Mouse (Mus musculus) limb, embryonic 11.5 days (tissue): ENCODE results near the gene Pdia3. TPM values are rescaled to one million over a fixed set of nuclear protein-coding genes. Genes with fewer than 3 reads are reported as not detected.
"Not testable (repeated sequence)": the region's sequence is repeated elsewhere in the genome, so short reads cannot be mapped to it uniquely, and the experiment has no call there.

ENCODE experiments used
- ATAC-seq: fragments of 200-750 bp; cut with Nextera tagmentation; 2 replicates; pipeline ENCODE4 v1.8.0; 2017; ENCODE audit warnings: low read depth; ENCODE audit not compliant: insufficient number of reproducible peaks, low FRiP score, low TSS enrichment
- DNase-seq: peaks from one replicate; pipeline ENCODE4 v3.0.0-alpha.2; 2015; ENCODE audit warnings: low spot score
- H3K27ac ChIP-seq: fragments of 300-500 bp; sonication (generic); replicated peaks from 2 replicates; pipeline ENCODE4 v1.5.1; 2014; ENCODE audit warnings: low read depth, mild to moderate bottlenecking, low read length
- H3K27me3 ChIP-seq: fragments of 300-500 bp; sonication (generic); 2 replicates; pipeline ENCODE4 v1.6.1; 2014; ENCODE audit warnings: mild to moderate bottlenecking, low read length, mixed read lengths; ENCODE audit not compliant: control insufficient read depth, insufficient read depth
- H3K36me3 ChIP-seq: fragments of 300-500 bp; sonication (generic); 2 replicates; pipeline ENCODE4 v1.6.1; 2014; ENCODE audit warnings: mild to moderate bottlenecking, low read length, moderate library complexity, mixed read lengths; ENCODE audit not compliant: control insufficient read depth, insufficient read depth
- H3K4me1 ChIP-seq: fragments of 300-500 bp; sonication (generic); 2 replicates; pipeline ENCODE4 v1.6.1; 2014; ENCODE audit warnings: low read length, mixed read lengths; ENCODE audit not compliant: control insufficient read depth, insufficient read depth
- H3K4me2 ChIP-seq: fragments of 300-500 bp; sonication (generic); 2 replicates; pipeline ENCODE4 v1.6.1; 2014; ENCODE audit warnings: low read depth, mild to moderate bottlenecking, moderate library complexity; ENCODE audit not compliant: severe bottlenecking
- H3K4me3 ChIP-seq: fragments of 300-500 bp; sonication (generic); 2 replicates; pipeline ENCODE4 v1.5.1; 2014; ENCODE audit warnings: low read depth, low read length
- H3K9ac ChIP-seq: fragments of 300-500 bp; sonication (generic); 2 replicates; pipeline ENCODE4 v1.6.1; 2014; ENCODE audit warnings: mild to moderate bottlenecking, low read length
- H3K9me3 ChIP-seq: fragments of 300-500 bp; sonication (generic); 2 replicates; pipeline ENCODE4 v1.6.1; 2016; ENCODE audit warnings: low read length; ENCODE audit not compliant: control insufficient read depth
- WGBS: fragments of 180-500 bp; shearing (Covaris S2); extraction: QIAGEN DNeasy Blood & Tissue Kit; methylation state at CpG from one replicate; pipeline ENCODE4 v1.1.7; 2014; 5-methylcytosine and 5-hydroxymethylcytosine counted together
- polyA plus RNA-seq: library from polyadenylated mRNA; unstranded; fragments of >200 nt; fragmentation: Nextera tagmentation; extraction: Ambion mirVana; gene quantifications from 2 replicates; pipeline ENCODE4 v1.2.1, GENCODE M21; 2014

Pdia3 gene
- polyA plus RNA-seq, 1 experiment from 2014 or later = 540 TPM

GRCm38 (mm10) chr2:121452990-121453389 lies 39.4 kb downstream of the Pdia3 start, which contains the start of gene Hypk:
Hypk (plus strand) TSS chr2:121453290.
- Histone ChIP-seq H3K36me3 (peaks cover 7% of the 10 kb centered on the region; the same call in 1 of the 2 replicates), H3K4me3 (no peak within 1 kb of the TSS), H3K9me3 (no peaks in the 10 kb centered on the region), H3K27me3 (no peaks in the 10 kb centered on the region), H3K9ac (no peak within 1 kb of the TSS), H3K4me1 (peaks cover 15% of the 10 kb centered on the region), H3K27ac (no peak within 1 kb of the TSS), H3K4me2 (no peak within 1 kb of the TSS)
- WGBS = 87% methylated on average over 4 of the region's 4 CpGs
- no peak for ATAC-seq
- no peak for DNase-seq

GRCm38 (mm10) chr2:121453917-121454316 lies 40.3 kb downstream of the Pdia3 start:
- DNase-seq = no peak
- no peak overlapping the region for H3K27ac ChIP-seq
- H3K4me3 ChIP-seq = no peak overlapping the region
- no peak for ATAC-seq
- H3K4me2 ChIP-seq = no peak overlapping the region
- H3K4me1 ChIP-seq = peaks cover 13% of the 10 kb centered on the region
- peaks cover 7% of the 10 kb centered on the region; the same call in 1 of the 2 replicates for H3K36me3 ChIP-seq
- no peak overlapping the region for H3K9ac ChIP-seq
- H3K9me3 ChIP-seq = no peaks in the 10 kb centered on the region
- no peaks in the 10 kb centered on the region for H3K27me3 ChIP-seq
- WGBS = 85% methylated on average over 6 of the region's 6 CpGs

GRCm38 (mm10) chr2:121455534-121455933 lies 42.0 kb downstream of the Pdia3 start:
- 76% methylated on average over 5 of the region's 5 CpGs for WGBS
- H3K4me1 ChIP-seq = peaks cover 8% of the 10 kb centered on the region; the same call in 1 of the 2 replicates
- peaks cover 7% of the 10 kb centered on the region; the same call in 1 of the 2 replicates for H3K36me3 ChIP-seq

GRCm38 (mm10) chr2:121456692-121457642 lies 43.4 kb downstream of the Pdia3 start, which contains the start of gene Serinc4:
Serinc4 (minus strand) TSS chr2:121456781.
- WGBS = 4% methylated on average over 41 of the region's 41 CpGs
- H3K4me1 ChIP-seq = peaks cover 3% of the 10 kb centered on the region; the same call in 1 of the 2 replicates
- ATAC-seq (peak; percentile 84), DNase-seq (peak; percentile 89)
- peak within 1 kb of the TSS; percentile 65 for H3K4me2 ChIP-seq
- H3K27me3 ChIP-seq = no peaks in the 10 kb centered on the region
- H3K36me3 ChIP-seq = peaks cover 7% of the 10 kb centered on the region; the same call in 1 of the 2 replicates
- H3K9ac ChIP-seq = peak within 1 kb of the TSS; percentile 77
- peak within 1 kb of the TSS; percentile 73 for H3K4me3 ChIP-seq
- H3K27ac ChIP-seq = 0 out of 2 replicates have a peak within 1 kb of the TSS, but pooled peaks have one; percentile 6
- no peaks in the 10 kb centered on the region for H3K9me3 ChIP-seq

More at GRCm38 (mm10) chr2:121455534-121455933, 42.0 kb downstream of the Pdia3 start:
- no peaks in the 10 kb centered on the region for H3K9me3 ChIP-seq
- H3K4me2 ChIP-seq = no peak overlapping the region
- H3K27ac ChIP-seq = no peak overlapping the region
- no peak overlapping the region for H3K9ac ChIP-seq
- ATAC-seq = no peak
- DNase-seq = no peak
- no peak overlapping the region for H3K4me3 ChIP-seq
- H3K27me3 ChIP-seq = no peaks in the 10 kb centered on the region

- H3K36me3 ChIP-seq = no peaks in the 10 kb centered on the region; the same call in 1 of the 2 replicates
- no peaks in the 10 kb centered on the region for H3K27me3 ChIP-seq
- H3K4me2 ChIP-seq = no peak overlapping the region
- DNase-seq (no peak), ATAC-seq (no peak)
- H3K4me1 ChIP-seq = peaks cover 3% of the 10 kb centered on the region; the same call in 1 of the 2 replicates
- no peak overlapping the region for H3K4me3 ChIP-seq
- no peaks in the 10 kb centered on the region for H3K9me3 ChIP-seq
- H3K9ac ChIP-seq = no peak overlapping the region
- WGBS = 82% methylated on average over 2 of the region's 2 CpGs
- H3K27ac ChIP-seq = no peak overlapping the region
Observed at GRCm38 (mm10) chr2:121460071-121460470, 46.5 kb downstream of the Pdia3 start.

- H3K9ac ChIP-seq, DNase-seq, ATAC-seq, H3K27ac ChIP-seq, H3K4me1 ChIP-seq, H3K36me3 ChIP-seq, H3K4me3 ChIP-seq, H3K4me2 ChIP-seq, H3K27me3 ChIP-seq, H3K9me3 ChIP-seq: not testable (repeated sequence)
- 91% methylated on average over 2 of the region's 6 CpGs for whole genome bisulfite sequencing
Observed at GRCm38 (mm10) chr2:121468982-121469381, 55.4 kb downstream of the Pdia3 start.

- H3K9me3 ChIP-seq, H3K4me2 ChIP-seq, H3K4me3 ChIP-seq, DNase-seq, H3K4me1 ChIP-seq, H3K9ac ChIP-seq, H3K27ac ChIP-seq, H3K27me3 ChIP-seq, ATAC-seq, H3K36me3 ChIP-seq: not testable (repeated sequence)
- WGBS = 92% methylated on average over 3 of the region's 3 CpGs
Observed at GRCm38 (mm10) chr2:121472783-121473182, 59.2 kb downstream of the Pdia3 start.

- not testable (repeated sequence) for H3K4me1 ChIP-seq, H3K27me3 ChIP-seq, H3K9me3 ChIP-seq, H3K27ac ChIP-seq, H3K36me3 ChIP-seq
- WGBS = 7% methylated on average over 38 of the region's 41 CpGs
- Histone ChIP-seq H3K9ac (peak within 1 kb of the TSS; percentile 64), H3K4me2 (peak within 1 kb of the TSS; percentile 54), H3K4me3 (peak within 1 kb of the TSS; percentile 58)
- DNase-seq (peak; percentile 84), ATAC-seq (peak; percentile 72)
Observed at GRCm38 (mm10) chr2:121473301-121474179, 60.0 kb downstream of the Pdia3 start, which contains the start of gene Mfap1b. Mfap1b (minus strand) TSS chr2:121474067.
